Mouse (Mus musculus): ENCODE measurements around the gene Slc2a12.

The Slc2a12 gene

DNA sequence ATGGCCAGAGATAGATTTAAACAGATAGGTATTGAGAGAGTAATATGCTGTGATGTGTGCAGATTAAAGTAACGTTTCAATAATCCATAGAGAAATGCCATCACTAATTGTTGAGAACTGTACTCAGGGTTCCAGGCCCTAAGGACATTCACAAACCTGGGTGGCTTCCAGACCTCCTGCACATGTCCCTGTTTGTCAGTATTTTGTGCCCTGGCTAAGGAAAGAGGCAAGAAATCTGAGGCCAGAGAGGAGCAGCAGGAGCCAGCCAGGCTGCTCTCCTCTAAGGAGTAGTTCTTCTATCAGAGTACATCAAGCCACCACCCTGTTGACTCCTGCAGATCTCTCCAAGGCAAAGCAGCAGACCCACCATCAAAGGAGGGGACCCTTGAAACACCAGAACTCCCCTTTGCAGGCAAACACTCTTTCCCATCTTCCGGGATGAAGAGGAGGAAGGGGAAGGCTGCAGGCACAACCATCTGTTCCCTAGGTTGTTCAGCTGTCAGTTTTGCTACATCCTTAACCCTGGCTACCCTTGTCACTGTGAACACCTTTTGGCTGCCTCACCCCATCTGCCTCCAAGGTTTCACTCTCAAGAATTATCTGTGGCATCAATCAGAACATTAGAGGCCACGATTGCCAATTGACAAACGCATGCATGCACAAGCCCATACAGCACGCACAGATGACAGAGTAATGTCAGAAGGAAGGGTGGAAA lies 15.6 kb downstream of the Slc2a12 start:
- no peak for DNase-seq (ENCODE audit: low spot score)

DNA sequence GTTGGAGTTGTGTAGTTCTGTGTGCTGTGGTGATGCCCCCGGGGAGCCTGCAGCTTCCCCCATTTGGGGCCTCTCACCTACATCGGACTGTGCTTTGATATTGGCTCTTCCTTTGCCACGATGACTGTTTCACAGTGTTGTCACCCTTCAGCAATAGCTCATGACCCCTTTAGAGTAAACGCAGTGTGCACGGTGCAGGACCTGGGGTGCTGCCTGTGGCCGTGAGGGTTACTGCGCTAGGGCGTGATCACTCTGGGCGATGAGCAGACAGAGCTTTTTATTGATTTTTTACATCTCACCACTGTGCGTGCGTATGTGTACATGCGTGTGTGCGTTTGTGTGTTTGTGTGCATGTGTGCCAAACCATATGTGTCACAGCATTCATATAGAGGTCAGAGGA lies 23.7 kb downstream of the Slc2a12 start:
- no peak for DNase-seq (ENCODE audit: low spot score)

GRCm38 (mm10) chr10:22674176-22674575 lies 29.4 kb downstream of the Slc2a12 start:
- no peak for DNase-seq (ENCODE audit: low spot score)

GRCm38 (mm10) chr10:22675848-22676630 lies 31.2 kb downstream of the Slc2a12 start:
- no peak for DNase-seq (ENCODE audit: low spot score)

GRCm38 (mm10) chr10:22696236-22696635 lies 51.4 kb downstream of the Slc2a12 start:
- DNase-seq (ENCODE audit: low spot score), result peak; percentile 62

DNA sequence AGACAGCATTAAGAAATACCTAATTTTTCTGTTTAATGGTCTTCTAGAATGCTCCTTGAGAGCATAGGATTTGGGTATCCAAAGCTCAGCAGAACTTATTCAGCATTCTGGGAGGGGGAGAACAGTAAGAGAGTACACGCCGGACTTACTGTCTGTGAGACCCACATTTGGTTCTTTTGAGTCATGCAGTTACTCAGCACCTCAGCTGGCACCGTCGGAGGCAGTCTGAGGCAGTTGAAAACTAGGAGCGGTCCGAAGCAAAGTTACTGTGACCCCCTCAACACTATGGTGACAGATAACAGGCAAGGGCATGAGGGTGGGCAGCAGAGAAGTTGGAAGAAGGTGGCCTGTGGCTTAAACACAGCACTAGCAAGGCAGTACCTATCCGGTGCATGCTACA lies 52.1 kb downstream of the Slc2a12 start:
- DNase-seq (ENCODE audit: low spot score), result no peak

GRCm38 (mm10) chr10:22698158-22698953 lies 53.5 kb downstream of the Slc2a12 start:
- peak; percentile 75 for DNase-seq (ENCODE audit: low spot score)

- no peak for DNase-seq (ENCODE audit: low spot score)
Observed at GRCm38 (mm10) chr10:22699487-22700335, 54.9 kb downstream of the Slc2a12 start.

DNA sequence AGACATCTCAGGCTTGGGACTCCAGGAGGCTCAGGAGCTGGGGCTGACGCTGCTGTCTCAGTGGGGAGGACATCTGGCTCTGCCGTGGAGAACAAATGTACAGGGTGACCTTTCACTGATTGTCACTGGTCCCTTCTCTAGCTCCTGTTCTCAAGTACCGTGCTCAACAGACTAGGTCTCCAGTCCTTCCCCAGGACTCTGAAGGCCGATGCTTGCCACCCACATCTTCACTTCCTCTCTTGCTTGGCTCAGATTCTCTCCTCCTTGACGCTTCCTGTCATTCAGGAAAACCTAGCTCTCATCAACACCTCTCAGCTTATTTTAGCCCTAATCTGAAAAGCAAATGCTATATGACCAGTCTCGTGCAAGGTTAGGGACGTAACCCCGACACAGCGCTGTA lies 56.0 kb downstream of the Slc2a12 start:
- no peak for DNase-seq (ENCODE audit: low spot score)

GRCm38 (mm10) chr10:22701485-22702315 lies 56.9 kb downstream of the Slc2a12 start:
- DNase-seq (ENCODE audit: low spot score), result no peak

DNA sequence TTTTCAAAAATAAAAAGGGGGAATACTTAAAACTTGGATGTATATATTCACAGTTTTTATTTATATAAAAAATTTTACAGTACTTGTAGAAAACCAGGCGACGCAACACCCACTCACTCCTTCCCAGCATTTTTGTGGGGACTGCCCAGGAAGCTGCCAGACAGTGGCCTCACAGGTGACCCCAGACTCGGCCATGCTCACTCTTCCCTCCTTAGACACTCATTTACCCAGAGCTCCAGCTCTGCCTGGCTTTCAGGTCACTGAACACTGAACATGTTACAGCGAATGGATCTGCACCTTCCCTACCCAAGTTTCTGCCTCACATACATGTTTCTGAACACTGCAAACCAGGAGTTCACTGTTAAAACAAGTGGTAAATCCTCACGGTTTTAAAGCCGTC lies 59.0 kb downstream of the Slc2a12 start:
- no peak for DNase-seq (ENCODE audit: low spot score)

DNA sequence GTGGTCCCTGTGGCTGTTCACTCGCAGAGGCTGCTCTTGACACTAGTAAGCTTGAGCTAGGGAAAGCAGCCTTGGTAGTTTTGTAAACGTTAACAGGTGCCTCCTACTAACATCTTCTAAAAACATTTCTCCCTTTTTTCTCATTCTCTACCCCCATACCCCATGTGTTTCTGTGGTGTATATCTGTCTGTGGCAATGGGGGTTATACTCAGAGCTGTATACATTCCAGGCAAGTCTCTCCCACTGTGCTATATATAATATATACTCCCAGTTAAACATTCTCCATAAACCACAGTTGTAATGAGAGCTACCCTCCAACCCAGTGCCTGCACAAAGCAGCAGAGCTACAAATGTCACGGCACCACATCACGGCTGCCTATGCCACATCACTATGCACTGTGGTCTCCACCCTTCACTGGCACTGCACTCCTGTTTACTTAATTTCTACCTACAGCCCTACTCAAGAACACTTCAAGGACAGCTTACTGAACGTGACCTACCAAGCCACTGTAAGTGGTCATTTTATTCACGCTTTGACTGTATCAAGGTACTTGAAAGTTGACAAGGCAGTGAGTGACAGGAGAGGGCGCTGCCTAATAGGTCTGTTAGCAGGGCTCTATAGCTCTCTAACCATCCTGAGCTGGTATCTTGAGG lies 63.5 kb downstream of the Slc2a12 start:
- DNase-seq (ENCODE audit: low spot score), result no peak

DNA sequence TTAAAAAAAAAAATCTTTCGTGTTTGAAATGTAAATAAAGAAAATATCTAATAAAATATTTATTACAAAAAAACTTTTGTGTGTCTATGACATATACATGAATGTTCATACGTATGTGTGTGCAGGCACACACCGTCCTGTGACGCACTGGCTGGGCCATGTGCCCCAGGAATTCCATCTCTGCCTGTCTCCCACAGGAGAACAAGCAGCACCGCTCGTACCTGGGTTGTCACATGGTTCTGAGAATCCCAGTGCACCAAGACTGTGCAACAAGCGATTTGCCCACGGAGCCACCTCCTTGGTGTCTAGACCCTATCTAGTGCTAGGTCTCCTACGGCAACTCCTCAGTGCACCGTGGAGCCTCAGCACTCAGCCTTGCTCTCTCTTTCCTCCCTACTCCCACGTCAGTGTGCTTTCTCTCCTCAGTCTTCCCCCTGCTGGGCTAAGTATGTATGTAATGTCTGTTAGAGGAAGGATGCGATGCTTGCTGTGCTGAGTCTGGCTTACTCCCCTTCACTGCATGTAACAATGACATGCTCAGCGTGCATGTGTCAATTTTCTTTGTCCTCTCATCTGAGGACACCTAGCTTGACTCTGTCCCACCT lies 65.5 kb downstream of the Slc2a12 start:
- DNase-seq (ENCODE audit: low spot score), result no peak

DNA sequence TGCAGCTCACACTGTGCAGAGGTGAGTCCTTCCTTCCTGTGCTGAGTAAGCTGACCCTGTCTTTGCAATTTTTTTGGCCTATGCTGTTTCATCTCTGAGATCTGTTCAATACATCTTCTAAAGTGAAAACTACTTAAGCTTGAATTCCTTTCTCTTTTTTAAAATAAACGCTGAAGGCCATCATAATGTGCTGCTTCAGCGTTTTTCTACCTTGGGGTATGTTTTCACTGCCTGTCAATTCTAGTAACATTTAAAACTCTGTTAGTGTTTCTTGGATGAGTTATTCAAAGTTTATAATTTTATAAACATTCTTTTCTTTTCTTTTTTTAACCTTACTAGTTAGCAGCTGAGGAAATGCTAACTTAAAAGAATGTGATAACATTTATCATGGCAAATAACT lies 68.1 kb downstream of the Slc2a12 start:
- no peak for DNase-seq (ENCODE audit: low spot score)

DNA sequence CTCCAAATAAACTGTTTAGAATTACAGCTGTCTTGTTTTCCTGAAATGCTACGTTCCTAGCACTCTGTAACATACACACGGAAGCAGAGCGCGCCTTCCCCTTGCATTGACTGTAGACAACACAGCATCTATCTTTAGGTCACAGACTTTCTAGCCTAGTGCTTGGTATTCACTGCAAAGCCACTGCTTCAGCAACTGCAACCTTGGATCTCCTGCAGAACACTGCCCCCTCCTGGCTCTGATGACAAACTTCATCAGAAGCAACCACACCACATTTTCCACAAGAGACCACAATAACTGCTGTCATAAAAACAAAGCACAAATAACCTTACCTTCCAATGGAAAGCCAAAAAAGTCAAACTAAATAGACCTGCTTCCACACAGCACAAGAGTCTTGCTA lies 69.7 kb downstream of the Slc2a12 start:
- DNase-seq (ENCODE audit: low spot score), result peak; percentile 51

DNA sequence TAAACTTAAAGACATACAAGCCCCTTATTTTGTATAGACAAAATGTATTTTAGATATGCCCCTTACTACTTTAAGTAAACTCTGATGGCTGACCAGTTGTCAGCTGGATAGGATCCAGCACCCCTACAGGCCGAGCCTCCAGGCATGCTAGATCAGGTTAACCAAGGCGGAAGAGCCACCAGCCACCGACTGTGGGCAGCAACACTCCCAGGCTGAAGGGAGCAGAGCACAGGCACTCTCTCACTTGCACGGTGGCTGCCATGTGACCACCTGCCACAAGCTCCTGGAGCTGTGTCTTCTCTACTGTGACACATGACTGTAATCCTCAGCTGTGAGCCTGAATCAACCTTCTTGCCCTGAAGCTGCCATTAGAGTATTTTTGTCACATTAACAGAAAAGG lies 73.7 kb downstream of the Slc2a12 start:
- no peak for DNase-seq (ENCODE audit: low spot score)

- DNase-seq (ENCODE audit: low spot score), result no peak
Observed at GRCm38 (mm10) chr10:22720781-22721529, 76.1 kb downstream of the Slc2a12 start.

GRCm38 (mm10) chr10:22725166-22725565 lies 80.4 kb downstream of the Slc2a12 start:
- no peak for DNase-seq (ENCODE audit: low spot score)

- no peak for DNase-seq (ENCODE audit: low spot score)
Observed at GRCm38 (mm10) chr10:22726295-22726694, 81.5 kb downstream of the Slc2a12 start.
